Mouse (Mus musculus): ENCODE results near the gene Slc31a2. TPM values are rescaled to one million over a fixed set of nuclear protein-coding genes. Genes with fewer than 3 reads are reported as not detected.

Slc31a2 gene
- polyA plus RNA-seq (2014; fragmentation: Illumina TruSeq; extraction: RNeasy Lipid Tissue Mini Kit (QIAGEN cat#74804); ENCODE audit: low read depth, low replicate concordance), result 66.4 TPM

DNA sequence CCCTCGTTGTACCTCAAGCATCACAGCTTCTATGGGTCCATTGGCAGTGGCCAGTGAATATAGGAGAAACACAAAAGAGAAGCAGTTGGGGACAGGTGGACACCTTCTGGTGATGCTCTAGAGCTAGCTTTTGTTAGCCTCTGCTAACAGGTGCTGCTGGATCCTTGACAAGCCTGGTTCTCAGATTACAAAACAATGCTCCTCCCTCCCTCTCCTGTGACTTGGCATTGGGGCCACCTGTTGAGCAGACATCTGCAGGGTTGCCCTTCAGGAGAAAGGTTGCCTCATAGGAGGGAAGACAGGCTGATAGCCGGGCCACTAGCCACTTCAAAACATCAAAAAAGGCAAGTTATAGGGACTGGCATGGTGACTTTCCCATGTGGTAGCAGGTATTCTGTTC lies at the start of gene Slc31a2:
Gene Slc31a2, plus strand, starts transcription at position 287 of the 400 bp plus-strand sequence.

GRCm38 (mm10) chr4:62230769-62231168 lies 31.6 kb upstream of the Slc31a2 start, which contains the start of gene Zfp37:
TSS of gene Zfp37 (minus strand) at chr4:62231047.

Other genes with a start within 250 kb of the Slc31a2 start
- gene Mup20, start 208.4 kb upstream of the Slc31a2 start, polyA plus RNA-seq (2014; fragmentation: Illumina TruSeq; extraction: RNeasy Lipid Tissue Mini Kit (QIAGEN cat#74804); ENCODE audit: low read depth, low replicate concordance), result not detected
- gene Mup3, start 175.2 kb upstream of the Slc31a2 start, polyA plus RNA-seq (2014; fragmentation: Illumina TruSeq; extraction: RNeasy Lipid Tissue Mini Kit (QIAGEN cat#74804); ENCODE audit: low read depth, low replicate concordance), result 0.36 TPM
- gene Mup21, start 111.7 kb upstream of the Slc31a2 start, polyA plus RNA-seq (2014; fragmentation: Illumina TruSeq; extraction: RNeasy Lipid Tissue Mini Kit (QIAGEN cat#74804); ENCODE audit: low read depth, low replicate concordance), result not detected
- 6.1 TPM for gene Zfp37, start 31.5 kb upstream of the Slc31a2 start, polyA plus RNA-seq (2014; fragmentation: Illumina TruSeq; extraction: RNeasy Lipid Tissue Mini Kit (QIAGEN cat#74804); ENCODE audit: low read depth, low replicate concordance)
- gene Fkbp15, start 98.0 kb downstream of the Slc31a2 start, polyA plus RNA-seq (2014; fragmentation: Illumina TruSeq; extraction: RNeasy Lipid Tissue Mini Kit (QIAGEN cat#74804); ENCODE audit: low read depth, low replicate concordance), result 27.7 TPM
- gene Slc31a1, start 98.2 kb downstream of the Slc31a2 start, polyA plus RNA-seq (2014; fragmentation: Illumina TruSeq; extraction: RNeasy Lipid Tissue Mini Kit (QIAGEN cat#74804); ENCODE audit: low read depth, low replicate concordance), result 78.7 TPM
- gene Cdc26, start 146.1 kb downstream of the Slc31a2 start, polyA plus RNA-seq (2014; fragmentation: Illumina TruSeq; extraction: RNeasy Lipid Tissue Mini Kit (QIAGEN cat#74804); ENCODE audit: low read depth, low replicate concordance), result 61.6 TPM
- 12.0 TPM for gene Prpf4, start 146.2 kb downstream of the Slc31a2 start, polyA plus RNA-seq (2014; fragmentation: Illumina TruSeq; extraction: RNeasy Lipid Tissue Mini Kit (QIAGEN cat#74804); ENCODE audit: low read depth, low replicate concordance)
- gene Rnf183, start 172.7 kb downstream of the Slc31a2 start, polyA plus RNA-seq (2014; fragmentation: Illumina TruSeq; extraction: RNeasy Lipid Tissue Mini Kit (QIAGEN cat#74804); ENCODE audit: low read depth, low replicate concordance), result 1.4 TPM
- 6.5 TPM for gene Wdr31, start 208.3 kb downstream of the Slc31a2 start, polyA plus RNA-seq (2014; fragmentation: Illumina TruSeq; extraction: RNeasy Lipid Tissue Mini Kit (QIAGEN cat#74804); ENCODE audit: low read depth, low replicate concordance)
- 64.5 TPM for gene Bspry, start 217.5 kb downstream of the Slc31a2 start, polyA plus RNA-seq (2014; fragmentation: Illumina TruSeq; extraction: RNeasy Lipid Tissue Mini Kit (QIAGEN cat#74804); ENCODE audit: low read depth, low replicate concordance)
- gene Hdhd3, start 240.9 kb downstream of the Slc31a2 start, polyA plus RNA-seq (2014; fragmentation: Illumina TruSeq; extraction: RNeasy Lipid Tissue Mini Kit (QIAGEN cat#74804); ENCODE audit: low read depth, low replicate concordance), result 11.0 TPM